Mouse (Mus musculus) neutrophil, adult 5-6 weeks (primary cell): ENCODE data around the gene Lpcat4. TPM values are rescaled to one million over a fixed set of nuclear protein-coding genes. Genes with fewer than 3 reads are reported as not detected.
A peak's percentile ranks its signal among the peaks of the same experiment; 100 is the strongest.

ENCODE experiments used
- ATAC-seq: fragments of 151-379, 151-347 bp; 2 replicates; pipeline ENCODE4 v1.8.0; 2017; ENCODE audit warnings: mild to moderate bottlenecking, moderate TSS enrichment; ENCODE audit not compliant: insufficient number of reproducible peaks, poor library complexity, low FRiP score, severe bottlenecking; ENCODE audit errors: extremely low read depth
- total RNA-seq: library from RNA; stranded (forward); fragments of 200-1000 nt; gene quantifications from 2 replicates; pipeline ENCODE4 v1.2.3, GENCODE M21; 2017

Lpcat4 gene
- total RNA-seq, result 12.5 and 19.2 TPM in 2 replicates

GRCm38 (mm10) chr2:112239212-112239934, at the start of gene Lpcat4:
TSS of gene Lpcat4 (plus strand) at chr2:112239468.
- ATAC-seq, result peak; percentile 71

- peak; percentile 98 for ATAC-seq
These were observed 42.4 kb upstream of the Lpcat4 start for GRCm38 (mm10) chr2:112196859-112197258.

DNA sequence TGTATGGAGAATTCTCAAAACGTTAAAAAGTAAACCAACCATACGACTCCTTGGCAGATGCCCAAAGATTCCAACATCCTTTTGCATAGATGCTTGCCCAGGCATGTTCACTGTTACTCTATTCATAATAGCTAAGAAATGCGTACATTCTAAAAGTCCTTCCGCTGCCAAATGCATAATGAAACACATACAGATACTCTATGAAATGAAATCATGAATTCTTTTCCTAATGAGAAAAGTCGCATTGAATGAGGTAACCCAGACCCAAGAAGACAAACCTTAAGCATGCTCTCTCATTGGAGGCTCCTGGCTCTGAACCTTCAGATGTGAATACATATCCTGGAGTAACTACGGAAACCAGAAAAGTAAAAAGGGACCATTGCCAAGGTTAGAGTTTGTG, 36.2 kb upstream of the Lpcat4 start:
- no peak for ATAC-seq

DNA sequence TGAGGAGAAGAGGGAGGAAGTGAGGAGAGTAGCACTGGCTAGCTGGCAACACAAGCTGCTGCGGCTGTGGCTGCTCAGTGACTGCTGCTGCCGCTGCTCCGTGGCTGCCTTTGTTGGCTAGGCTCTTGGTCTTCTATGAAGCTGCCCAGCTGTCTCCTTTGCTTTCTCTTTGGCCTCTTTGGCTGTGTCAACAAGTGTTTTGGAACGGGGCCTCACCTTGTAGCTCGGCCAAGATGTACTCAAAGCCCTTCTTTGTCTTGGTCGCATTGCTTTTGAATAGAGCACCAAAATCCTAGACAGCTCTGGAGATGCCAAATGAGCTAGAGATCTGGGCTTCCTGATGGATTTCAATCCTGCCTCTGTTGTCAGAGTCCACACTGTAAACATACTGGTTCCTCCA, 29.1 kb upstream of the Lpcat4 start:
- ATAC-seq, result no peak

DNA sequence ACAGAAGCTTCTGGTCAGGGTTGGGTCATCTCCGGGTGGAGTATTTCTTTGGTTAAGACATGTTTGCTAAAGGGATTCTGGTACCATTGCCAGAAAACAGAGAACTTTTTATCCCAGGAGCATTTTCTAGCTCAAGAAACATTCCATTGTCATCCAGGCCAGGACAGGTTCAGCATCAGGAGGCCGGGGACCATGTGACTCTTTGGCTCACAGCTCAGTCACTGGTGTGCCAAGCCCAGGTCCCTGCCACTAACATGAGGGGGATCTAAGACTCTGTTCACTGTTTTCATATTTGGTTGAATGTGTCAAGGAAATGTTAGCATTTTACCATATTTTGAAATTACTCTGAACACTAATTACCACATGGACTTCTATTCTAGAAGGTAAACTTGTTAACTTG, 28.6 kb upstream of the Lpcat4 start:
- ATAC-seq, result no peak

- ATAC-seq, result peak; percentile 72; the same call in 1 of the 2 replicates
These were observed 23.3 kb upstream of the Lpcat4 start for GRCm38 (mm10) chr2:112215977-112216376.

DNA sequence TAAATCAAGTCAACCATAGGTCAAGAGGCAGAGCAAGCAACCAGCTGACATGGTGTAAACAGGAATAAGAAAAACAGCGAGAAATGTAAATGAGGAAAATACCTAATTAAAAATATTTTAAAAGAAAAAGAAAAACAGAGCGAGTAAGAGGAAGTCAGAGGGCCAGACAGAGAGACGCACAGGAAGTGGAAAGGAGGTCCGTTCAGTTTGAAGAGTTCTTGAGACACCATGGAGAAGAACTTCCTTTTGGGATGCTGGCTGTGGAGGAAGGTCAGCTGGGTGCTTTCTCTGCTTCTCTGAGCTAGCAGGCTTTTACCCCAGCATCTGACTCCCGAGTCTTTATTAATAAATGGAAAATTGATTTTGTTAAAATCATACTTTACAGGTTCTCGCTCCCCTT, 21.7 kb upstream of the Lpcat4 start:
- no peak for ATAC-seq

GRCm38 (mm10) chr2:112220880-112221279, 18.4 kb upstream of the Lpcat4 start:
- no peak for ATAC-seq

- no peak for ATAC-seq
These were observed 16.7 kb upstream of the Lpcat4 start for GRCm38 (mm10) chr2:112222607-112223006.

- no peak for ATAC-seq
These were observed 14.9 kb upstream of the Lpcat4 start for GRCm38 (mm10) chr2:112224356-112224755.

GRCm38 (mm10) chr2:112232623-112233022, 6.6 kb upstream of the Lpcat4 start:
- ATAC-seq, result peak; percentile 66; the same call in 1 of the 2 replicates

DNA sequence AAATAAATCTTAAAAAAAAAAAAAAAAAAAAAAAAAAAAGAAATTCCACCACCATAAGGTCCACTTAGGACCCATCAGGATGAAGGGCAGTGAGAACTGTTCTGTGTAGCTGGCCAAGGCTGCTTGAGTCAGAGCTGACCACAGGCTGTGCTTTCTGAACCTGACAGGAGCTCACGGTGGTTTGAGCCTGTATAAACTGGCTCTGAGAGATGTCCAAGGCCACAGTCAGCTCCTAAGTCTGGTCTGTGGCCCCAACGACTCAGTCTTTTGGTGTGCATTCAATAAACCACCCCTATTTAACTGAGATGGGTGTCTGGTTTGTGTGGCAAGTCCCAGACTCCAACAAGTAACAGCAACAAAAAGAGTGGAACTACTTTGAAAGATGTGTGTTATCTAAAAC, 2.6 kb upstream of the Lpcat4 start:
- ATAC-seq, result no peak

DNA sequence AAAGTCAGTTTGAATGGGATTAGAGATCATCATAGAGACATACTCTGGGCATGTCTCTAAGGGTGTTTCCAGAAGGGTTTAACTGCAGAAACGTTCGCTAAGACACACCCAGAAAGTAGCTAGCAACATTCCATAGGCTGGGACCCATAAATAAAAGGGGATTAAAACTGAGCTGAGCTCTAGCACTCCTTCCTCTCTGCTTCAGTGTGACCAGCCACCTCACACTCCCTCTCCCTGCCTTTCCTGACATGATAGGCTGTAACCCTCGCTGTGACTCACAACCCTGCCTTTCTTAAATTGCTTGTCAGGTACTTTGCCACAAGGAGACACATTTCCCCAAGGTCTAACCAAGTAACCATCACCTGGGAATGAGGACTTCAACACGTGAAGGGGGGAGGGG, 1.3 kb upstream of the Lpcat4 start:
- ATAC-seq, result no peak

DNA sequence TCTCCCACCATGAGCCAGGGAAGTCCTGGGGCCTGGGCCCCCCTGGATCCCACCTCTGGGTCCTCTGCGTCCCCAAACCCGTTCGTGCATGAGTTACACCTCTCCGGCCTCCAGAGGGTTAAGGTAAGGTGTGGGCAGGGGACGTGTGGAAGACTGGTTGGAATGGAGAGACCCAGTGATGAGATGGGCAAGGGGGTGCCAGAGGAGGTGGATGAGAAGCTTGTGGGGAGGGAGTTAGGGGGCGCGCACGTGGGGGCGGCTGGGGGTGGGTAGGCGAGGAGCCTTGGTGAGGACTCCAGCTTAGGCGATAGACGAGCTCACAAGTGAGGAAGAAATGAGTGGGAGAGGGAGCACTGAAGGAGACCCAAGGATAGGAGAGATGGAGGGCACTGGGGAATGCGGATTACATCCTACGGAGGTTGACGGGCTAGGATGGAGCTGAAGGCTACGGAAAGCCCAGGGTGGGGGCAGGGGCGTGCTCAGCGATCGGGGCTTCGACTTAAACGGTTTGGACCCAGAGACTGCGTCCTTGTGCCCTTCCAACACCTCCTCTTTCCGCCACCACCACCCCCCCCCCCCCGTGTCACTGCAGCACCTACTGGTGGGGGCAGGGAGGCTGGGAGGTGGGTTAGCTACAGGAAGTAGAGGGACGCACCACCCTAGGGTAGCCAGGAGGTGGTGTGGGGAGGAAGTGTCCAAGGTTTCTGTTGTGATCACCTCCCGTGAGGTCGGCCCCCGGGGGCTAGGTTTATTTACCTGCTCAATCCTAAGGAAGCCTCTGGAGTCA, 860 bp downstream of the Lpcat4 start:
- ATAC-seq, result peak; percentile 68

DNA sequence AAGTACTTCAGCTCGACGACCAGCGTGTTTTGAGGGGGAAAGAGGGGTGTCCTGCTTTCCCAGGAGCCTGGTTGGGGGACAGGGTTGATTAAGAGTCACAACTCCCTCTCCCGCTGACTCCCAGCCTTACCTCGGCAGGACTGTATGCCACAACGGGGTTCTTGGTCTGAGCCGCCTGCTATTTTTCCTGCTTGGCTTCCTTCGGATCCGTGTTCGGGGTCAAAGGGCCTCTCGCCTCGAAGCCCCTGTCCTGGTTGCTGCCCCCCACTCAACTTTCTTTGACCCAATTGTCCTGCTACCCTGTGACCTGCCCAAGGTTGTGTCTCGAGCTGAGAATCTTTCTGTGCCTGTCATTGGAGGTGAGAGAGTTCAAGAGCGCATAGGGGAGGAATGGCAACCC, 2.5 kb downstream of the Lpcat4 start:
- ATAC-seq, result no peak

DNA sequence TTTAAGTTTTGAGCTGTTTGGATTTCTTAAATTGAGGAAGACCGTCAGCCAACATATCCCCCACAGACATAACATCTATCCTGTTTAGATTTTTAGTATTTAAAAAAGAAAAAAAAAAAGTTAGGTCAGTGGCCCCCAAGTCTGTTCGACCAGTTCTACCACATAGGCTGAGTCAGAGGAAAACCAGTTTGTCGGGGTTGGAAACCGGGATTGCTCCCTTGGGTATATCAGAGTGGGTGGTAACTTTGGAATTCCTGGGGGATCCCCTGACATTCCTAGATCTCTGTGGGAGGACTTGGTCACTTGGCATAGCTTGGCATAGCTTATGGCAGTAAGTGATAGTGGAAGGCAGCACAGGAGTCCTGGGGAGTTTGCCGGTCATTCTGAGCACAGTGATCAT, 6.0 kb downstream of the Lpcat4 start:
- ATAC-seq, result no peak

- no peak for ATAC-seq
These were observed 6.9 kb downstream of the Lpcat4 start for GRCm38 (mm10) chr2:112246193-112246592.

DNA sequence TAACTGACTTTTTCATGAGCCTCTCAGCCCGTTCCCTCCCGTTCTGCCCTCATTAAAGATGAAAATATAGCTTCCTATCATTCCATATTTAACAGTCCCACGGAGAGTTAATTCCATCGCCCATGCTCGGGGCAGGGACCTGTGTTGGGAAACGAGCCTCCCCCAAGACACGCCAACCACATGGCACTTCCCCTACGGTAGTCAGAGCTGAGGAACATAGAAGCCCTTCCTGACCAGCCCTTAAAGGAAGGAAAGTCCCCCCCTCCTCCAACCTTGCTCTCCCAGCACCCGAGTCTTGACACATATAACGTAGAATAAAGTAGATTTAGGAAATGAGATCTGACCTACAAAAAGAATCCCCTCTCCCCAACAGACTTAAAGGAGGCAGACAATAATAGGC, 8.1 kb downstream of the Lpcat4 start:
- ATAC-seq, result no peak

GRCm38 (mm10) chr2:112249780-112250453, 10.6 kb downstream of the Lpcat4 start:
- ATAC-seq, result no peak
